Mouse (Mus musculus) forelimb bud, embryonic 11.5 days (tissue): ENCODE measurements around the gene Cmtm4.
"Not testable (repeated sequence)": the region's sequence is repeated elsewhere in the genome, so short reads cannot be mapped to it uniquely, and the experiment has no call there.

Source experiments
- DNase-seq: peaks from one replicate; pipeline ENCODE4 v3.0.0-alpha.2; 2012; ENCODE audit warnings: low read depth, low spot score

Cmtm4 gene

DNA sequence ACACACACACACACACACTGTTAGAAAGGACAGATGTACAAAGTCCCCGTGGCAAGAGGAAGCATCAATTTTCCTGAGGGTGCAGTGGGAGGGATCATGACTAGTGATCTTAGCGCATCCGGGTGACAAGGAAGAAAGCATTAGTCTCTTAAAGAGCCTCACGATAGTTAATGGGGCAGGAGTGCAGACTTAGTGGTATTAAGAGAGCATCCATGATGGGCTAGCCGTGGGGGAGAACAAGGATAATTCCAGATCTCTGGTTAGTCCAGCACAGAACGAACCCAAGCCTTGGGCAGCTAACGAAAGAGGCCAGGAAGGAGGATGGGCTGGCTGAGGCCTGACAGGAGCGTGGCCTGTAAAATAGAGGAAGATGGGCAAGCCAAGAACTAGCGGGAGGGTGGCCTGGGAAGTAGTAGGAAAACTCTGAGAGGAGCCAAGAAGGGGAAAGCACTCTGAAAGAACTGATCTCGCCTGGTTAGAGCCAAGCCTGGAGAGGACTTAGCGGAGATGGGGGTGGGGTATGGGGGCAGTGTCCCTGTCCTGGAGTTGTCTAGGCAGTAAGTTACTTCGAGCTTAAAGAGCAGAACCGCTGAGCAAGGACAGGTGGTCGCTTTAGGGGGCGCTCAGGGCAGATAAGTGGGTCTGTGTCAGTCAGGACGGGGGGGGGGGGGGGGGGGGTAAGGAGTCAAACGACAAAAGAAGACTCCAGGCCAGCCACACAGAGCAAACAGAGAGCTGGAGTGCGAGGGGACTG lies 56.2 kb downstream of the Cmtm4 start, which contains the start of gene Cmtm3:
Cmtm3 (plus strand) TSS at position 182 of the 754 bp plus-strand sequence.
- no peak for DNase-seq

DNA sequence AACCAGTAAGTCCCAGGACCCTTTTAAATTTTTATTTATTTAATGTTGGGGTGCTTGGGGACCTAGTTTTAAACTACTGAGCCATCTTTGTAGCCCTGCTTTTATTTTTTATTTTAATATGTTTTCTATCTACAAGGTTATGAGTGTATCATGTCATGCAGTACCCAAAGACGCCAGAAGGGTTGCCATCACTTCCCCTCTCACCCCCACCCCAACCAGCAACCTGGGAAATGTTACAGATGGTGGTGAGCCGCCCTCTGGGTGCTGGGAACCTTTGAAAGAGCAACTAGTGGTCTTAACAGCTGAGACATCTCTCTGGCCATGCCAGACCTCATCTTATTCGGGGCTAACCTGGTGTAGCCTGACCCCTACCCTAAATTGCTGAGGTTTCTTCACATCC lies 57.7 kb downstream of the Cmtm4 start:
- no peak for DNase-seq

DNA sequence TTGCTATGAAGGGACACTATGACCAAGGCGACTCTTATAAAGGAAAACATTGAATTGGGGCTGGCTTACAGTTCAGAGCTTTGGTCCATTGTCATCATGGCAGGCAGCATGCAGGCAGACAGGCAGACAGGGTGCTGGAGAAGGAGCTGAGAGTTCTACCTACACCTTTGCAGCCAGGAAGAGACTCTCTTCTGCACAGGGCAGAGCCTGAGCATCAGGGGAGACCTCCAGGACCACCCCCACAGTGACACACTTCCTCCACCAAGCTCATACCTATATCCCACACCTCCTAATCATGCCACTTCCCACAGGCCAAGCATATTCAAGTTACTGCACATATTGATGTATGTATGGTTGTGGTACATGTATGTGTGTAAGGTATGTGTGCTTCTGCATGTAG lies 58.8 kb downstream of the Cmtm4 start:
- DNase-seq, result no peak

DNA sequence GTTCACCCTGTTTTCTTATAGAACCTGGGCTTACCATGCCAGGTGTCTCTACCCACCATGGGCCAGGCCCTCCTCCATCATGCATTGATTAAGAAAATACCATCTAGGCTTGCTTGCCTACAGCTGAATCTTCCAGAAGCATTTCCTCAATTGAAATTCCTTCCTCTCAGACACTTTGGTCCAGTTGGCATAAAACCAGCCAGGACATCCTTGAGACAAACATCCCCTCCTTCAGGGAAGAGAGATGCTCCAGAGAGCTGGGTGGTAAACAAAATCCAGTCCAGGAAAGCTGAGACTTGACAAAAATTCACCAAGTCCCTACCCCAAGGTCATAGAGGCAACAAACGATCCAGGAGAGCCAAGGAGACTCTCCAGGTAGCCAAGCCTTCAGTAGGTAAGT lies 61.4 kb downstream of the Cmtm4 start:
- no peak for DNase-seq

DNA sequence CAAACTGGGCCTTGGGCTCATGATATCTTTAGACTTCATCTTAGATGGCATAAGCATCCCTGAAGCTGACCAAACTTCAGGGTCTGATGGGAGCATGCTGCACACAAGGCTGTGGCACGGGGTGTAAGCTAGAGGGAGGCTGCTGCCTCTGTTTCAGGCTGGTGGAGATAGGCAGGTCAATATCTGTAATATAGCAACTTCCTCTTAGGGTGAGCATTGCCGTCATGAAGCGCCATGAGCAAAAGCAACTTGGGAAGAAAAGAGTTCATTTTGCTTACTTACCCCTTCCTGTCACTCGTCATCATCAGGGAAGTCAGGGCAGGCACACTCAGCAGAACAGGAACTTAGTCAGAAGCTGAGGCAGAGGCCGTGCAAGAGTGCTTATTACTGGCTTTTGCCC lies 61.8 kb downstream of the Cmtm4 start:
- DNase-seq, result no peak

DNA sequence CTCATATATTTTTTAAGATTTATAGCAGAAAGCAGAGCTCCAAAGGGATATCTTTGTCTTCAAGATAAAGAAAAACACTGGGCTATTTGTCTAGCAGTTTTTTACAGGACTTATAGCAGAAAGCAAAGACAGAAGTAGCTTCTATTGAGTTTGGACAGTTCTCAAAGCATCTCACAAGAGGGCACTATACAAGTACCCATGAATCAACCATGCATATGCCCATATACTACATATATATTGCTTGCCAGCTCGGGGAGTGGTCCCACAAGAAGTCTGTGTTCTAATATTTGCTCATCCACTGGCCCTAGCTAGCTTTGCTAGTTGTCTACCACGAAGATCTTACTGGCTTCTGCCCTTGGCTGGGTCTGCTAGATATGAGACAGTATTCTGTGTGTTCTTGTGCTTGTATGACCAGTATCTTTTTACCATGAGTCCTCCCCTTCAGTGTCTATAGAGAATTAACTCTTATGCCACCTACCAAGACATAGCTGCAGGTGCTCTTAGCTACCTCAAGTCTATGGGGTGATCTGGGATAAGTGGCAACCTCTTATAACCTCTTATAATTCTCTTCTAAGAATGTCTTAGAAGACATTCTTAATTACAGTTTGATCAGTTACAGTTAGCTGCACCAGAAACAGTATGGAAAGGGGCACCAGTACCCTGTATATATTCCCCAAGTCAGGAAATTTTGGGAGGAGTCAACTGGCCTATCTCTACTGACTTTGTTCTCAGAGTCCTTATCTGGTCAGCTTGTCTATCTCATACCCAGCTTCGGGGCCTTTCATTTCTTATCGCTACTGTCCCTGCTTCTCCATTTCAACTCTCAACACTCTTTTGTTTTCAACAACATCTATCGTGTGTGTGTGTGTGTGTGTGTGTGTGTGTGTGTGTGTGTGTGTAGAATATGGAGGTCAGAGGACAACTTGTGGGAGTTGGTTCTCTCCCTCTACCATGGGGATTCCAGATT lies 62.7 kb downstream of the Cmtm4 start:
- DNase-seq, result no peak

DNA sequence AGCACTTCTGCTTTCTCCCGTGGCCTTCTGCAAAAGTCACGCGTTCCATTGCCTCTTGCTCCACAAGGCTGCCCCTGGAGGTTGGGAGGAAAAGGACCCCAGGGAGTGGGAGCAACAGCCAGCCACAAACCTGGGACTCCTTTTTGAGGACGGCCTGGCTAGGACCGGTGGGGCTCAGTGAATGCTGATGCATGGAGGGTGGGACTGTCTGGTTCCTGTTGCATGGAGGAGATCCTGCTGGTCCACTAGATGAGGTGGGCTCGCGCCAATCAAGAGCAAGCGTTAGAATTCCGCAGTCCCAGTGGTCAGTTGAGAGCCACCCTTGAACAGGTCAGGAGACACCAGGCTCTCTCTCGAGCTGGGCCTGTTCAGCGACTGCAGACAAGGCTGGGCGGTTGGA lies 73.7 kb downstream of the Cmtm4 start, which contains the start of gene Cmtm2b:
Cmtm2b (plus strand) TSS at position 301 of the 400 bp plus-strand sequence.
- not testable (repeated sequence) for DNase-seq

DNA sequence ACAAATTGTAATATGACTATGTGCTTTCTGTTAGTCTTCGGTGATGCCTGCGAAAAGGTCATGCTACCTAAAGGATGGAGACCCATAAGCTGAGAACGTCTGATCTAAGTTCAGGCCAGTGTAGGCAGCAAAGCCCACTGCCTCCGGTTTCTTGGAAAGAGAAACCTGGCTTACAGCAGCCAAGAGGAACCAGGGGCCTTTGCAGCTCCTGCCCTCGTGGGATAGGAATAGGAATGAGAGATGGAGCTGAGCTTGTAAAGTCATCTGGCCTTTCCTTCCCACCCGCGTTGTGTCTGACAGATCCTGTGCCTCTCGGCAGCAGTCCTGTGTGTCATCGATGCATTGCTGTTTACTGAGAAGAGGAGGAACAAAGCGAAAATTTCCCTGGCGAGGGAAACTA lies 74.3 kb downstream of the Cmtm4 start, which contains the start of gene Gm11020:
Gm11020 (plus strand) TSS at position 301 of the 400 bp plus-strand sequence.
- DNase-seq, result not testable (repeated sequence)

DNA sequence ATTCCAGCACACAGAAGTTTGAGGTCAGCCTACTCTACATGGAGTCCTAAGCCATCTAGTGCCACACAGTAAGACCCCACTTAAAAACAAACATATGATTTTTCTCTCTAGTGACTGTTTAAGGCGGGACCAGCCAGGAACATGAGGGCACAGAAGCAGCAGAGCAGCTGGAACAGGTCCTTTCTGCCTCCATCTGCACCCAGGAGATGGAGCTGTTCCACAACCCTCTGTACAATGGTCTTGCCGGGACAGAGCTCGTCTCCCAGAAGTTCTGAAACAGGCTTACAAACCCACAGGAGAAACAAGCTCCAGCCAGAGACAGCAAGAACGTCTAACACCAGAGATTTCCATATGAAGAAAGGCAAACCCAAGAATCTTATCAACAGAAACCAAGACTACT lies 82.3 kb downstream of the Cmtm4 start:
- DNase-seq, result no peak

DNA sequence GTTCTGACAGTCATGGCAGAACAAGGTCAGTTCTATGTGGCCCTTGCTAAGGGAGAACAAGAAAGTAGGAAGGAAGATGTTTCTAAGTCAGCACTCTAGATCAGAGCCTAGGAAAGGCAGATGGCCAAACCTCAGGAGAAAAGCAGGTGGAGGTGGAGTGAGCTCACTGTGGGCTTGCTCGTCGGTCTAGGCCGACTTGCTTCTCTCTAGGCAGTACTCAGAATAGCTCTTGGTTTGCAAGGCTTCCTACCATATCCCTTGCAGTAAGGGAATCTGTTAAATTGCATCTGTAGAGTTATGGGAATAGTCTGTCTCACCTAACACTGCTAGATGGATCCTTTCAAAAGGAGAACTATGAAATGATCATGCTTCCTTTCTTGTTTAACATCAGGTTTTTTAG lies 83.6 kb downstream of the Cmtm4 start:
- not testable (repeated sequence) for DNase-seq

DNA sequence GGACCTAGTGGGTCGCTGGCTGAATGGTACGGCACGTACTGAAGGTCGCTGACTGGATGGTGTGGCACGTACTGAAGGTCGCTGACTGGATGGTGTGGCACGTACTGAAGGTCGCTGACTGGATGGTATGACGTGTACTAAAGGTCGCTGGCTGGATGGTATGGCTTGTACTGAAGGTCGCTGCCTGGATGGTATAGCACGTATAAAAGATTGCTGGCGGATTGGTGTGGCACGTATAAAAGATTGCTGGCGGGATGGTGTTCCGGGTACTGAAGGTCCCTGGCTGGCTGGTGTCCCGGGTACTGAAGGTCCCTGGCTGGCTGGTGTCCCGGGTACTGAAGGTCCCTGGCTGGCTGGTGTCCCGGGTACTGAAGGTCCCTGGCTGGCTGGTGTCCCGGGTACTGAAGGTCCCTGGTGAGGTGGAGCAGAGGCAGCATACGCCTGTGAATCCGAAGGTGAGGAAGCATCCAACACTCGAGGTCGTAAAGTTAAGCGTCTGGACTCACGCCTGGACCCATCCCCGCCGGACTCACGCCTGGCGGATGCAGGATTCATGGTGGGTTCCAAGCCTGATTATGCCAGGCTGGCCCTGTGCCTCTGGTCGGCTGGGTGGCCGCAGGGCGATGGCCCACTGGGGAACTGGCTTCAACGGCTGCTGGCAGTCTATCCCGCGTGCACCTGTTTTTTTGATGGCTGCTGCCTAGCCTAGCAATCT lies 86.0 kb downstream of the Cmtm4 start, which contains the start of the genes Gm45711 and Cmtm1:
Gm45711 (minus strand) TSS at position 641 of the 715 bp plus-strand sequence.
Cmtm1 (minus strand) TSS at position 705 of the 715 bp plus-strand sequence.
- not testable (repeated sequence) for DNase-seq

DNA sequence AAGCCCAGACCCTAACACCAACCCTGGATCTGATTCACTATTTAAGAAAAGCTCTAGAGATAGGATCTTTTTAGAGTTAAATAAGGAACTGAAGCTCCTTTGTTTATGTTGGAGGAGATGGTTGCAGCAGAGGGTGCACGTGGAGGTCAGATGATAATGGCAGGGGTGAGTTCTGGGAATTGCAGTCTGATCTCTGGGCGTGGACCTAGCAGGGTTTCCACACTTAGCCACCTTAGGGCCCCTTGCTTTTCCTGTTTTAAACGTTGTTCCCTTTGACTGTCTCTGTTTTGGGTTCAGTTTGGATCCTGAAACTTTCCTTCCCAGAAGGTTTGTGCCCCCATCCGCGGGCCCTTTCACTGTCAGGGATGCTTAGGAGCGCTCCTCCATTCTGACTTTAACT lies 87.3 kb downstream of the Cmtm4 start:
- not testable (repeated sequence) for DNase-seq

DNA sequence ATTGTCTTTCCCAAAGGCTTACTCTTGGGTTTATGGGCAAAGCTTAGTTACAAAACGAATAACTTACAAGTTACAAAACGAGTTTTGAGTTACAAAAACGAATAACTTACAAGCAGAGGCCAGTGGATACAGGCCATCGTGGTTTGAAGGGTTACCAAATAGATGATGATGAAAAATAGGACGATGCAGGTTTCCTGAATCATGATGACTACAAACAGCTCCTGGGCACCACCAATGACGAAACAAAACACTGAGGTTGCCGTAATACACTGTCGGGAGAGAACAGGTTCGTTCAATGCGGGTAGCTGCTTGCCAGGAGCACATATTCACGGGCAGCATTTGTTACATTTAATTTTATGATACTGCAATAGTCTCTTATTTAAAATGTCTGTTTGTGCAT lies 90.6 kb downstream of the Cmtm4 start:
- no peak for DNase-seq

DNA sequence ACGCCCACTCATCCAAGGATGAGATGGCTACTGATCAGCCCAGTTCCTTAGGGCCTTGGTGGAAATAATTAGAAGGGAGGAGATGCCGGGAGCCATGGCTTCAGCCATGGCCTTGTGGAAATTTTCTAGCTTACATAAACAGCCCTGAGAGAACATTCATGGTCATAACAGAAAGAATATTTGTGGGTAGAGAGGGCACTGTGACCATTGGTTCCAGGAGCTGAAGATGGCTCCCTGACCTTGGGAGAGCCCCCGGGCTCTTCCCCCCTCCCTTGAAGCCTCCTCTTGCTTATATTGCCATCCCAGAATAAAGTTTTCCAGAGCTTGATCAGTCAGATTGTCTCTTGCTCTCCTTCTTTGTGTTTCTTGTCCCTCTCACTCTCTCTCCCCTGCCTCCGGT lies 93.1 kb downstream of the Cmtm4 start:
- not testable (repeated sequence) for DNase-seq

DNA sequence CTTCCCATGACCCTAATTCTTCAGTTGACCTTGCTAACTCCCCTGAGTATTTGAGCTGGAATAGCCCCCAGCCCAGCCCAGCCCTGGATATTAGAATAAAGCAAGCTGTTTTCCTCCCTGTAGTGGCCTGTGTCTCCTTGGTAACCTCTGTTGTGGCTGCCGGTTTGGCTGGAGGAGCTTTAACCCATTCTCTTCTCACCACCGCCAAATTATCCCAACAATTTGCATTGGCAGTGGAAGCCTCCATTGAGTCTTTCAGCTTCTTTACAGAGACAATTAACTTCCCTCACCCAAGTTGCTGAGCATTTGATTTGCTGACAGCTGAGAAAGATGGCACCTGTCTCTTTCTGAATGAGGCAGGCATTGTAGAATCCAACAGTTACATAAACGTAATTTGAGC lies 94.0 kb downstream of the Cmtm4 start:
- DNase-seq, result peak; percentile 2
